Mouse (Mus musculus): ENCODE data around the gene Ipo7.

GRCm38 (mm10) chr7:110083386-110084165 is 65.5 kb downstream of the Ipo7 start:
- TF ChIP-seq POLR2A (IDR thresholded peaks at IDR 0.05; ENCODE audit: control insufficient read depth, extremely low read depth, insufficient read depth, low read length, poor library complexity) (no peak), CTCF (IDR thresholded peaks at IDR 0.05; ENCODE audit: borderline replicate concordance, control insufficient read depth, extremely low read depth, insufficient read depth, low read length, poor library complexity) (no peak)
